Mouse (Mus musculus): ENCODE measurements at regions not wholly inside any gene's neighbourhood (a gene's known extent, or its start where the extent isn't known, plus 50 kb on each side); places are given as distances from the start of the nearest gene placed in this dataset.
"Not testable (repeated sequence)": the region's sequence is repeated elsewhere in the genome, so short reads cannot be mapped to it uniquely, and the experiment has no call there.

DNA sequence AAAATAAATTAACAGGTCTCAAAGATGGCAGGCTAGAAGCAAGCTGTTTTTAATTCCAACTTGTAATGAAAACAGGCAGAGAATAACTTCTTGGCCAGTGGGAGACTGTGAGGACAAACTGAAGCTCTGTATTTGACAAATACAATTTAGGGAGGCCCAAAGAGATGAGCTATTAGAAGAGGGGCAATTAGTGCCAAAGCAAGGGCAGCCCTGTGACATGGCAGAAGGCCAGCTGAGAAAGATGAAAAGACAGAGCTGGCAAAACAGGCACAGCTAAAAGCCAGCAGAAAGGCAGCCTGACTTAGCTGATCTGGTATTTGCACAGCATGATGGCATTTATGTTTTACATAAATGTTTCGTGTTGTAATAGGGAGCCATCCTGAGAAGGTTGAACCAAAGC, 175.0 kb upstream of the Ngly1 start:
- no peak for DNase-seq (ENCODE audit: low read depth, low spot score)

- no peak for DNase-seq (ENCODE audit: low read depth, low spot score)
Observed at GRCm38 (mm10) chr14:16079096-16079495, 170.0 kb upstream of the Ngly1 start.

- DNase-seq (ENCODE audit: low read depth, low spot score), result not testable (repeated sequence)
Observed at GRCm38 (mm10) chr14:16087231-16087630, 161.8 kb upstream of the Ngly1 start.

DNA sequence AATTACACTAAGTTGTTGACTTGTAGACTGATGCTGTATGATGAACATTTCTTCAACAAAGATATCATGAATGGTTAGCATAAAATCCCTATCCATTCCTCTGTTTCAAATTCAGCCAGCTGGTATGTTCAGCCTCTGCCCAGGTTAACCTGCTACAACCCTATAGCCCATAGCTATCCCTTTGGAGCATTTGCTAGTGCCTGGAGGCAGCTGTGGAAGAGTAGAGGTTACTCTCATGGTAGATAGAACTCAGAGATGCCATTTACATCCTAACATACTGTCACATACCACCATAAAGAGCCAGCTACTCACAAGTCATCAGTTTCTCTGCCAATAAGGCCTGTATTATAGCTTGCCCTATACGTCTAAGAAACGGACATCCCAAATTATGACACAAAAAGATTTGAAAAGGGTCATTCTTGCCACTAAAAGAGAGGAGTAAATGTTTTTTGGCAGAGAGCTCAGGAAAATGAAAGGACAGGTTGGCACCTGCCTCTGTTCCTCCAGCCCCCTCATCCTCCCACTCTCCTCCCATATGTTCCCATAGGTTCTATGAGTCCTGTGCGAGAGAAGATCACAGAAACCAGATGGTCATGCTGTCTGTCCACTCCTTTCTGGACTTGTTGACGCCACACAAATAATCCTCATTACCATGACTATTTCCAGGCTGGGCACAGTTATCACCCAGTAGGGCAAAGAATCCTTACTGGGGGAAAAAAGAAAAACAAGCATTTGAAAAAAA, 156.5 kb upstream of the Ngly1 start:
- peak; percentile 49 for DNase-seq (ENCODE audit: low read depth, low spot score)

DNA sequence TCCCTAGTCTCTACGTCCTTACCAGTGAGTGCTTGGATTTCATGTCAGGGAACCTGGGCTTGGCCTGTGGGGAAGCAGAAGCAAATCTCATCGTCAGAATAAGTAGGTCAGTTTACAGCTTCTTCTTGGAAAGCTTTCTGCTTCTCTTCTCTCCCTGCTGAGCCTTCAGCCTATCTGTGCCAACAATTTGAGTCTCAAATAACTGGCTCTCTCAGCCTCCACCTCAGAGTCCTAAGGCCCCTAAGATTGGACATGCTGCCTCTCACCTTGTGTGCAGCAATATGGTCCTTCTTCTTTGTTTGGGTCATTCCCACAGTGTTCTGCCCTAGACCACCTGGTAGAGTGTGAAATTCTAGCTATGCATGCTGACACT, 156.0 kb upstream of the Ngly1 start:
- peak; percentile 34 for DNase-seq (ENCODE audit: low read depth, low spot score)

DNA sequence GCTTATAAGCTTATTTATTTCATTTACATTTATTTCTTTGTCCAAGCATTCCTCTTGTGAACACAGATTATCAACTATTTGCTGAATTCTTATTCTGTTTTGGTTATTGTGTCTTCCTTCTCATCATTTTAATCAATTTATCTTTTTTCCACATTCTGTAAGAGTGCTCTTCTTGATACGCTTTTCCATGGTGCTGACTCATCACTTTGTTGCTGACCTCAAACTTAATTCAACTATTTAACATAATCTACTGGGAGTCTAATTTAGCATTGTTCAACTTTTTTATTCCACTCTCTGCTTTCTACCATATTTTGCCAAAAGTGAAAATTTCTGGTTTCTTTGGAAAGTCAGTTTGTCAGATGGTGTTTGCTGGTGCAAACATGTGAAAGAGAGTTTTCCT, 139.7 kb upstream of the Ngly1 start:
- no peak for DNase-seq (ENCODE audit: low read depth, low spot score)

DNA sequence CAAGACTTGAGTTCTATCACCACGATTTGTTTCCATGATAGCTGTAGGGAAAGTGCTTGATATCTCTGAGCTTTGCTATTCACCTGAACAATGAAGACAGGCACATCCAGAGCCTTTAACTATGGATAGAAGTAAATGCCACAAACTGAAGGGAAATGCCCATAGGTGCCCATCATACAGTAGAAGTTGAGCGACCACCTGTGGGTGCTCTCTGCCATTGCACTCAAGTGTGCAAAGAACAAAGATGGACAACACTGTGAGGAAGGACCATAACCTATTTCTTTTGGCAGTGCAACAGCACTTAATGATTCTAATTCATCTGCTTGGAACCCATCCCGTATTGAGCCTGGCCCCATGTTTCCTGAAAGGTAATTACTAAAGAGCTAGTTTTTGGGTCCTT, 116.4 kb upstream of the Ngly1 start:
- no peak for DNase-seq (ENCODE audit: low read depth, low spot score)

GRCm38 (mm10) chr14:16133410-16133809, 115.7 kb upstream of the Ngly1 start:
- DNase-seq (ENCODE audit: low read depth, low spot score), result no peak

DNA sequence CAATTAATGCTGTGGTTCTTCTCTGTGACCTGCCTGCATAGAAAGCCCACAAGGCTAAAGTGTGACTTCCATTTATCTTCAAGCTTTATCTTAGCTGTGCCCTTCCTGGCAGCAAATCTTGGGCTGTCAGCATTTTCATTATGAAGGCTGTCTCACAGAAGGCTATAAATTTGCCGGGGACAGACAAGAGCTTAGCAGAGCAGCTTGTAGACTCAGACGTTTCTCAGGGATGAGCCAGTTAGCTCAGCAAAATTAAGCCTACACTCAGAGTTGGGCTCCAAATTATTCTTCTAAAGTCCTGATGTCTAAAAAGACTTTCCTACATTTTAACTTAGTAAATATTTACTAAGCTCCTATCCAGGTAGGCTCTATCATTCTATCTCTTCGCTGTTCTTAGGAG, 112.9 kb upstream of the Ngly1 start:
- no peak for DNase-seq (ENCODE audit: low read depth, low spot score)

DNA sequence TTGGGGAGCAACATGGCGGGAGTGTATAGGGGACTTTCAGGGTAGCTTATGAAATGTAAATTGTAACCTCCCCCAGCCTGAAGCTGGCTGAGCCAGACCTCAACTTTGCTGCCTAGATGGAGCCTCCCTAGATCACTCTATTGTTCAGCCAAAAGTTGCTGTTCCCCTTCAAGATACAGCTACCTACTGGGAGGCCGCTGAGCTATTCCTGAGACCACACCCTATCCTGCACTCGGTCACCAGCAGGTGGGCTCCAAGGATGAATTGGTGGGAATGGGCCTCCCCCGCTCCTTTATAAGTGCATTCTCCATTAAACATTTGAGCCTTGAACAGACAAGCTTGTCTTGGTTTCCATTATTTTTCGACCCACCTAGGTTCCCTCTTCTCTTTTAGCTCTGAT, 104.8 kb upstream of the Ngly1 start:
- DNase-seq (ENCODE audit: low read depth, low spot score), result no peak

DNA sequence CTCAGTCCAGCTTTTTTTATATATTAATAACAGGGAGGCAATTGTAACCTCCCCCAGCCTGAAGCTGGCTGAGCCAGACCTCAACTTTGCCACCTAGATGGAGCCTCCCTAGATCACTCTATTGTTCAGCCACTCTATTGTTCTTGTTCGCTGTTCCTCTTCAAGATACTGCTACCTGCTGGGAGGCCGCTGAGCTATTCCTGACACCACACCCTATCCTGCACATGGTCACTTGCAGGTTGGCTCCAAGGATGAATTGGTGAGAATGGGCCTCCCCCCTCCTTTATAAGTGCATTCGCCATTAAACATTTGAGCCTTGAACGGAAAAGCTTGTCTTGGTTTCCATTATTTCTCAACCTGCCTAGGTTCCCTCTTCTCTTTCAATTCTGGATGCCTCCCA, 102.3 kb upstream of the Ngly1 start:
- no peak for DNase-seq (ENCODE audit: low read depth, low spot score)

- no peak for DNase-seq (ENCODE audit: low read depth, low spot score)
Observed at GRCm38 (mm10) chr14:16151815-16152214, 97.3 kb upstream of the Ngly1 start.

- no peak for DNase-seq (ENCODE audit: low read depth, low spot score)
Observed at GRCm38 (mm10) chr14:16152702-16153101, 96.4 kb upstream of the Ngly1 start.

GRCm38 (mm10) chr14:16155106-16155505, 94.0 kb upstream of the Ngly1 start:
- no peak for DNase-seq (ENCODE audit: low read depth, low spot score)

- no peak for DNase-seq (ENCODE audit: low read depth, low spot score)
Observed at GRCm38 (mm10) chr14:16170226-16170625, 78.9 kb upstream of the Ngly1 start.

DNA sequence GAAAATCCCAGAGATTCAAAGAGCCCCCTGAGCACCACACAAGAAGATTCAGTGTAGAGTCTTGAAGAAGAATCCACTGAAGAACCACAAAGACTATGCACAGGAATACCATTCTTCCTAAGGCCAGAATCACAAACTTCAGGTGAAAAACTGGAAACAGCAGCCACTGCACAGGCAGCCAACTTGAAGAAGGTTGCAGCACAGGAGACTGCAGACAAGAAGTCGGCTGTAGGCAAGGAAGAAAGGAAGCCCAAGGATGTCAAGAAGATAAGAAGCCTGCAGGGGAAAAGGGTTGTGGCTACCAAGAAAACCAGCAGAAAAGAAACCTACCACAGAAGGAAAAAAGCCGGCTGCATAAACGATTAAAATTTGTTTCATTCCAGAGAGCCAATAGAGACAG, 76.8 kb upstream of the Ngly1 start:
- DNase-seq (ENCODE audit: low read depth, low spot score), result no peak

GRCm38 (mm10) chr14:16173292-16173691, 75.8 kb upstream of the Ngly1 start:
- no peak for DNase-seq (ENCODE audit: low read depth, low spot score)

DNA sequence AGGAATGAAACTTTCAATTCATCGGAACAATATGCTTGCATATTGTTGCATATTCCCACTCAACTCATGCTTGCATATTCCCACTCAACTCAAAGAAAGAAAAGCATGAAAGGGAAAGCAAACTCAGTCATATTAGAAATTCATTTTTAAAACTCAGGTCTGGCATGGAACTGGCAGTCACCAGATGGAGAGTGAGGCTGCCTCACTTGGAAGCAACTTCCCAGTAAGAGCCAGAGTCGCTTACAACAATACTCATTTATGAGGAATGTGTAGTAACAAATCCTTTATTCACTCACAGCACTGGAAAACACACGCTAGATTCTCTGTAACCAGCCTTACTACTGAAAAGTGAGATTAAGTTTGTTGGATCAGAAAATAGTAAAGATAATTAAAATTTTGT, 70.9 kb upstream of the Ngly1 start:
- no peak for DNase-seq (ENCODE audit: low read depth, low spot score)

DNA sequence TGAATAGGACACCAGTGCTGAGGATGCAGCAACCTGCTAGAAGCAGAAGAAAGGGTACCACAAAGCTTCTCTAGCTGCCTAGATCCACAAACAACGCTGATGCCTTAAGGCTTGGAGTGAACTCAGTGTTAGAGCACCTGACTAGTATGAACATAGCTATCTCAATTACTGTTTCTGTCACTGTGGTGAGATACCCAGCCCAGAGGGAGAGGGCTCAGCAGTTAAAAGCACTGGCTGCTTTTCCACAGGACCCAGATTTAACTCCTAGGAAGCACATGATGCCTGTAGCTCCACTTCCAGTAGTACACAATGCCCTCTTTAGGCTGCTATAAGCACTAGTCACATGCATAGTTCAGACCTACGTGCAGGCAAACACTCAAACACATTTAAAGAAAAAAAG, 67.3 kb upstream of the Ngly1 start:
- DNase-seq (ENCODE audit: low read depth, low spot score), result no peak

- DNase-seq (ENCODE audit: low read depth, low spot score), result no peak
Observed at GRCm38 (mm10) chr14:16185246-16185645, 63.8 kb upstream of the Ngly1 start.
